Comparison of ENCODE assay signal across 17 mouse cellular contexts in genomic region chr1:79664911-79665310, GRCm38 (mm10). TPM values are rescaled to one million over a fixed set of nuclear protein-coding genes. Genes with fewer than 3 reads are reported as not detected.
DNase-seq lines count a peak whose midpoint lies in the region; ATAC-seq lines count a peak whose summit lies in the region.
"Had no signal": no experiment of that assay in that cellular context is flagged by ENCODE, and none has a peak within 500 bp of the region (broad histone marks: within the 10 kb centered on the region; RNA-seq: fewer than 3 reads in every experiment).

No protein-coding gene starts in this region.

- DNase-seq in cerebellum, adult 9-10 months: peak; percentile 30
- no peak for DNase-seq in cerebellum, adult 11 months
- peak; percentile 8 to 22 for DNase-seq in kidney, postnatal 36 days
- no peak for DNase-seq in kidney, adult 9 months
- peak; percentile 7 for DNase-seq in NIH3T3 (ENCODE audit: low read depth)
- peak; percentile 21 for DNase-seq in brain, adult 2 months (ENCODE audit: low read depth, low spot score)
- DNase-seq in embryo, embryonic 10 days (ENCODE audit: low spot score): no peak
- DNase-seq: adrenal gland, postnatal 10 days; embryo, embryonic 11 days; gastrocnemius, postnatal 10 days; heart, adult 18-20 months; heart, postnatal 10 days; heart, postnatal 4 days; kidney, adult 18-20 months had no signal

- no peak for ATAC-seq in activated CD4-positive, CD25-positive, alpha-beta regulatory T cell, adult 4 months
- ATAC-seq: forebrain, embryonic 15.5 days; intestine, embryonic 15.5 days had no signal

RNA-seq across cellular contexts. Expression of gene Ap1s3, which starts 6.9 kb away (rescaled TPM):
- polyA plus RNA-seq in activated CD4-positive, CD25-positive, alpha-beta regulatory T cell, adult 4 months (2017; shearing (Covaris generic)): 1 to 10 TPM; 2.6 to 3.5 TPM
- polyA plus RNA-seq: forebrain, embryonic 15.5 days had no signal

Comparison
In these comparisons a context has a peak if more than half of its experiments do, and no peak if none do; other contexts are left out.
1. DNase-seq: peak in cerebellum, adult 9-10 months (single experiment), kidney, postnatal 36 days (2 of 2), NIH3T3 (single experiment) and brain, adult 2 months (single experiment); none in cerebellum, adult 11 months (single experiment), kidney, adult 9 months (single experiment) and embryo, embryonic 10 days (single experiment).